Mouse (Mus musculus) spleen, adult 2 months (tissue): ENCODE results near the gene Zdhhc9.

Experiments
- CTCF ChIP-seq: fragments of 200-500 bp; IDR thresholded peaks from 2 replicates; pipeline ENCODE4 v1.5.1; 2011; ENCODE audit warnings: mild to moderate bottlenecking, inconsistent platforms; ENCODE audit not compliant: insufficient read depth, insufficient read length, insufficient replicate concordance; ENCODE audit errors: extremely low read depth
- POLR2A ChIP-seq: fragments of 200-500 bp; IDR thresholded peaks from 2 replicates; pipeline ENCODE4 v1.6.1; 2011; ENCODE audit warnings: low read depth, low read length, inconsistent platforms

DNA sequence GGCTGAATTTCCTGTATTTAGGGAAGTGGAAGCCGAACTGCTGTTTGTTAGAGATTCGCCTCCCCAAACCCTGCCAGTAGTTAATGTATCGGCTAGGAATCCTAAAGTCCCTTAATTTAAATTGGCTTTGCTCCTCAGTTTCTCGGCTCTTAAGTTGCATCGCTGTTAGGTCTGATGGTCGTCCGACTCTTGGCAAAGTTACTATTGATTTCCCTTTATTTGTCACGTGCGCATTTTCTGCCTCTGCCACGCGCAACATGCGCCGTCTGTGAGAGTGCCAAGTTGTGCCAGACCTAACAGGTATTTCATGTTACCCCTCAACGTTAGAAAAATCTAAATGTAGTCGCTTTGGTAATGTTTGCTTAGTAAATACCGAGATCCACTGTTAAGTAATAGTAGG is 48.3 kb upstream of the Zdhhc9 start:
- no peak for TF ChIP-seq CTCF
- no peak for TF ChIP-seq POLR2A
